Mouse (Mus musculus): Measurements from ENCODE around the gene Slc17a2. TPM values are rescaled to one million over a fixed set of nuclear protein-coding genes. Genes with fewer than 3 reads are reported as not detected.

Gene Slc17a2
- total and polyA plus RNA-seq, 3 experiments: not detected

- no peak overlapping the region for H3K27ac ChIP-seq (ENCODE audit: insufficient read depth, low read depth)
- H3K79me2 ChIP-seq (replicated peaks; ENCODE audit: control insufficient read depth, extremely low read depth, insufficient read depth, poor library complexity, severe bottlenecking): no peaks in the 10 kb centered on the region
- no peaks in the 10 kb centered on the region for H3K27me3 ChIP-seq (replicated peaks)
- dilution Hi-C loops (cut with MboI; ENCODE audit: extremely low pct_ligation_motif_present, extremely low pct_unique_long_range_greater_than_20kb, low sequenced_read_pairs): no loop called here
- no peak overlapping the region for H3K4me2 ChIP-seq (ENCODE audit: insufficient read depth, low read depth, poor library complexity, severe bottlenecking)
- TF ChIP-seq E2F4 (IDR thresholded peaks at IDR 0.05; ENCODE audit: insufficient replicate concordance, low read depth, low read length) (no peak), KAT2A (IDR thresholded peaks at IDR 0.05; ENCODE audit: insufficient replicate concordance, low read length) (no peak), MAZ (IDR thresholded peaks at IDR 0.05; ENCODE audit: low read depth, low read length) (no peak), ELF1 (IDR thresholded peaks at IDR 0.05; ENCODE audit: low read depth, low read length) (peak; percentile 41; the same call in 1 of the 2 replicates), CHD2 (IDR thresholded peaks at IDR 0.05; ENCODE audit: low read length) (no peak), ZC3H11A (IDR thresholded peaks at IDR 0.05; ENCODE audit: low read depth, low read length) (no peak), SIN3A (IDR thresholded peaks at IDR 0.05; ENCODE audit: low read length) (no peak), MEF2A (IDR thresholded peaks at IDR 0.05; ENCODE audit: borderline replicate concordance, low read depth, low read length) (no peak), ZKSCAN1 (IDR thresholded peaks at IDR 0.05; ENCODE audit: borderline replicate concordance, low read depth, low read length) (no peak), RCOR1 (conservative IDR thresholded peaks at IDR 0.05; ENCODE audit: low read depth, low read length) (no peak), TCF12 (IDR thresholded peaks at IDR 0.05; ENCODE audit: low read depth, low read length) (no peak), MAX (IDR thresholded peaks at IDR 0.05; ENCODE audit: low read length) (no peak), CTCF (conservative IDR thresholded peaks at IDR 0.05 in 1 of 2, IDR thresholded peaks at IDR 0.05 in 1 of 2; ENCODE audit: low read depth in 2 of 2, low read length in 2 of 2) (peak in 1 of 2 experiments; percentile 48; a peak in 2 of 4 replicates), JUND (conservative IDR thresholded peaks at IDR 0.05; ENCODE audit: low read depth, low read length) (no peak), UBTF (IDR thresholded peaks at IDR 0.05; ENCODE audit: low read depth, low read length) (no peak), IRF4 (IDR thresholded peaks at IDR 0.05; ENCODE audit: low read depth, low read length) (no peak), NRF1 (IDR thresholded peaks at IDR 0.05; ENCODE audit: low read depth, low read length) (no peak), RAD21 (IDR thresholded peaks at IDR 0.05; ENCODE audit: low read depth, low read length) (peak; percentile 17; the same call in 1 of the 2 replicates), GABPA (IDR thresholded peaks at IDR 0.05; ENCODE audit: insufficient replicate concordance, low read depth, low read length) (no peak), MXI1 (IDR thresholded peaks at IDR 0.05; ENCODE audit: low read depth, low read length) (no peak), POLR2A (IDR thresholded peaks at IDR 0.05; ENCODE audit: low read depth, low read length) (no peak), MYC (IDR thresholded peaks at IDR 0.05; ENCODE audit: low read depth, low read length) (no peak), TBP (conservative IDR thresholded peaks at IDR 0.05; ENCODE audit: low read depth, low read length) (no peak), SMC3 (IDR thresholded peaks at IDR 0.05; ENCODE audit: low read depth, low read length) (peak; percentile 23; the same call in 1 of the 2 replicates), POLR2AphosphoS2 (IDR thresholded peaks at IDR 0.05; ENCODE audit: low read depth, low read length) (no peak), USF1 (IDR thresholded peaks at IDR 0.05; ENCODE audit: low read depth, low read length) (no peak), ZNF384 (IDR thresholded peaks at IDR 0.05; ENCODE audit: low read depth, low read length) (no peak)
- DNase-seq (ENCODE audit: extremely low read depth): peak; percentile 7
- H3K4me3 ChIP-seq (replicated peaks in 1 of 3; ENCODE audit: low read depth in 2 of 3, low read length in 2 of 3, poor library complexity in 1 of 3): no peak overlapping the region
- no peaks in the 10 kb centered on the region for H3K36me3 ChIP-seq (replicated peaks in 1 of 2; ENCODE audit: control insufficient read depth in 1 of 2, insufficient read depth in 1 of 2, low read length in 1 of 2)
- H3K9ac ChIP-seq (ENCODE audit: insufficient read depth, low read depth): no peak overlapping the region
- no peaks in the 10 kb centered on the region for H3K9me3 ChIP-seq (replicated peaks; ENCODE audit: low read length)
- H3K4me1 ChIP-seq (ENCODE audit: control insufficient read depth in 1 of 2, insufficient read depth in 2 of 2): peaks cover 0 to 2% of the 10 kb centered on the region in 2 experiments; a peak in 2 of 4 replicates
- in situ Hi-C loops (cut with MboI; ENCODE audit: low pct_ligation_motif_present, low pct_unique_long_range_greater_than_20kb, low sequenced_read_pairs): no loop called here
These were observed 9.4 kb downstream of the Slc17a2 start for GRCm38 (mm10) chr13:23816148-23816547.
